Mouse (Mus musculus): ENCODE data around the gene Serhl. TPM values are rescaled to one million over a fixed set of nuclear protein-coding genes. Genes with fewer than 3 reads are reported as not detected.

Gene Serhl
- polyA plus RNA-seq, 1 experiment from 2014 or later = 54.5 TPM

DNA sequence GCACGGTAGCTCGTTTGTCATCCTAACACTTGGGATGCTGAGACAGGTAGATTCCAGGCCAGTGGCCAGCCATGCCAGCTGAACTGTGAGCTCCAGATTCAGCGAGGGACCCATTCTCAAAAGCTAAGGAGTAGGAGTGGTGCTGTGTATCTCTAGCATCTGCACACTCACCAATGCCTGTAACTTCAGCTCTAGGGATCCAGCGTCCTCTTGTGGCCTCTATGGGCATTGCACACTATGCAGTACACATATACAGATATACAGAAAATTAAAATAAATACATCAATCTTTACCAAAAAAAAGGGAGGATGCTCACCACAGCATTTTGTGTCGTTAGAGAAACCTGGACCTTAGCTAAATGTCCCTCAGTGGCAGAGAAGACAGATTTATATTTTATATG is 17.6 kb upstream of the Serhl start:
- H3K27me3 ChIP-seq (ENCODE audit: control insufficient read depth, insufficient read depth, low read length) = no peaks in the 10 kb centered on the region
- no peaks in the 10 kb centered on the region for H3K36me3 ChIP-seq (ENCODE audit: control insufficient read depth, insufficient read depth, low read length)
- WGBS = 84% methylated on average over 5 of the region's 5 CpGs
- H3K9me3 ChIP-seq (ENCODE audit: control insufficient read depth, low read length) = no peaks in the 10 kb centered on the region
- no peak overlapping the region for H3K4me2 ChIP-seq (replicated peaks; ENCODE audit: low read depth, low read length)
- no peak overlapping the region for H3K27ac ChIP-seq (ENCODE audit: low read depth, low read length)
- ATAC-seq (ENCODE audit: low FRiP score, low TSS enrichment) = no peak
- no peak overlapping the region for H3K4me3 ChIP-seq (ENCODE audit: low read length)
- peaks cover 5% of the 10 kb centered on the region for H3K4me1 ChIP-seq (ENCODE audit: control insufficient read depth, insufficient read depth, low read length)
- no peak overlapping the region for H3K9ac ChIP-seq (ENCODE audit: low read depth, low read length)

DNA sequence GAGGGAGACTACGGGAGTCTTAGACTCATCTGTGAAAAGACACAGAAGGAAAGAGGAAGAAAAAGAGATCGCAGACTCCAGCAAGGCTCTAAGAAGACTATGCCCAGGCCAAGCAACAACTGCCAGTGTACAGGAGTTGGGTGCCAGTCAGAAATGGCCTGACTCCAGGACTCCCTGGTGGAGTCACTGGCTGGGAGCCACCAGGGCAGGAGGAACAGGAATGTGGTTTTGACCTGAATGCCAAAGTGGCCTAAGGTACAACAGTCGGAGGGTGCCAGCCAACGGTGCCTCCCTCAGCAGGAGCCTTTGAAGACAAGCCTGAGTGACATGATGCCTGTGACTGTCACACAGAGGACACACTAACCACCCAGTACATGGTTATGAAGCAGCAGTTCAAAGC is 15.1 kb upstream of the Serhl start:
- peaks cover 5% of the 10 kb centered on the region for H3K4me1 ChIP-seq (ENCODE audit: control insufficient read depth, insufficient read depth, low read length)
- no peak overlapping the region for H3K27ac ChIP-seq (ENCODE audit: low read depth, low read length)
- no peak overlapping the region for H3K4me2 ChIP-seq (replicated peaks; ENCODE audit: low read depth, low read length)
- ATAC-seq (ENCODE audit: low FRiP score, low TSS enrichment) = no peak
- no peaks in the 10 kb centered on the region for H3K36me3 ChIP-seq (ENCODE audit: control insufficient read depth, insufficient read depth, low read length)
- no peaks in the 10 kb centered on the region for H3K9me3 ChIP-seq (ENCODE audit: control insufficient read depth, low read length)
- no peaks in the 10 kb centered on the region for H3K27me3 ChIP-seq (ENCODE audit: control insufficient read depth, insufficient read depth, low read length)
- 77% methylated on average over 4 of the region's 4 CpGs for WGBS
- no peak overlapping the region for H3K4me3 ChIP-seq (ENCODE audit: low read length)
- no peak overlapping the region for H3K9ac ChIP-seq (ENCODE audit: low read depth, low read length)

- Histone ChIP-seq H3K4me2 (replicated peaks; ENCODE audit: low read depth, low read length) (no peak overlapping the region), H3K27ac (ENCODE audit: low read depth, low read length) (no peak overlapping the region), H3K36me3 (ENCODE audit: control insufficient read depth, insufficient read depth, low read length) (no peaks in the 10 kb centered on the region), H3K9ac (ENCODE audit: low read depth, low read length) (no peak overlapping the region), H3K9me3 (ENCODE audit: control insufficient read depth, low read length) (no peaks in the 10 kb centered on the region), H3K27me3 (ENCODE audit: control insufficient read depth, insufficient read depth, low read length) (no peaks in the 10 kb centered on the region), H3K4me3 (ENCODE audit: low read length) (no peak overlapping the region), H3K4me1 (ENCODE audit: control insufficient read depth, insufficient read depth, low read length) (no peaks in the 10 kb centered on the region)
- 57% methylated on average over 27 of the region's 27 CpGs for WGBS
- no peak for ATAC-seq (ENCODE audit: low FRiP score, low TSS enrichment)
Observed at GRCm38 (mm10) chr15:83075607-83076525, 13.4 kb upstream of the Serhl start.

DNA sequence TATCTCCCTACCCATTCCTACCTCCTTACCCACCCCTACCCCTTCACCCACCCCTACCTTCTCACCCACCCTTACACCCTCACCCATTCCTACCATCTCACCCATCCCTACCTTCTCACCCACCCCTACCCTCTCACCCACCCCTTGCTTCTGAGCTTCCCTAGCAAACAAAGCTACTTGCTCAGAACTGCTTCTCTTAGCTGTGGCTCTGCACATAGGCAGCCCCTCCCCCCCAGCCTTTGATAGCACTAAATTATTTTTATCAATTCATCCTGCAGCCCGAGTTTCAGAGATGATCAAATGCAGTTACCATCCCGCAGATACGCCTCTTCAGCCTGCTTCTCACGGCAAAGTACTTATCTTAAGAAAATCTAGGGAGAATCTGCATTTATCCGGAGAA is 5.8 kb upstream of the Serhl start:
- no peak overlapping the region for H3K4me2 ChIP-seq (replicated peaks; ENCODE audit: low read depth, low read length)
- ATAC-seq (ENCODE audit: low FRiP score, low TSS enrichment) = no peak
- no peaks in the 10 kb centered on the region; the same call in 1 of the 2 replicates for H3K27me3 ChIP-seq (ENCODE audit: control insufficient read depth, insufficient read depth, low read length)
- no peak overlapping the region for H3K9ac ChIP-seq (ENCODE audit: low read depth, low read length)
- WGBS = 72% methylated on average over 5 of the region's 5 CpGs
- H3K36me3 ChIP-seq (ENCODE audit: control insufficient read depth, insufficient read depth, low read length) = no peaks in the 10 kb centered on the region
- no peaks in the 10 kb centered on the region for H3K9me3 ChIP-seq (ENCODE audit: control insufficient read depth, low read length)
- H3K4me1 ChIP-seq (ENCODE audit: control insufficient read depth, insufficient read depth, low read length) = no peaks in the 10 kb centered on the region
- H3K27ac ChIP-seq (ENCODE audit: low read depth, low read length) = no peak overlapping the region
- H3K4me3 ChIP-seq (ENCODE audit: low read length) = no peak overlapping the region

- Histone ChIP-seq H3K4me1 (ENCODE audit: control insufficient read depth, insufficient read depth, low read length) (no peaks in the 10 kb centered on the region), H3K9ac (ENCODE audit: low read depth, low read length) (no peak overlapping the region), H3K27ac (ENCODE audit: low read depth, low read length) (no peak overlapping the region), H3K27me3 (ENCODE audit: control insufficient read depth, insufficient read depth, low read length) (peaks cover 5% of the 10 kb centered on the region; the same call in 1 of the 2 replicates), H3K4me3 (ENCODE audit: low read length) (no peak overlapping the region), H3K4me2 (replicated peaks; ENCODE audit: low read depth, low read length) (no peak overlapping the region), H3K36me3 (ENCODE audit: control insufficient read depth, insufficient read depth, low read length) (no peaks in the 10 kb centered on the region), H3K9me3 (ENCODE audit: control insufficient read depth, low read length) (no peaks in the 10 kb centered on the region)
- no peak for ATAC-seq (ENCODE audit: low FRiP score, low TSS enrichment)
- 62% methylated on average over 13 of the region's 13 CpGs for WGBS
Observed at GRCm38 (mm10) chr15:83084022-83084640, 5.2 kb upstream of the Serhl start.

DNA sequence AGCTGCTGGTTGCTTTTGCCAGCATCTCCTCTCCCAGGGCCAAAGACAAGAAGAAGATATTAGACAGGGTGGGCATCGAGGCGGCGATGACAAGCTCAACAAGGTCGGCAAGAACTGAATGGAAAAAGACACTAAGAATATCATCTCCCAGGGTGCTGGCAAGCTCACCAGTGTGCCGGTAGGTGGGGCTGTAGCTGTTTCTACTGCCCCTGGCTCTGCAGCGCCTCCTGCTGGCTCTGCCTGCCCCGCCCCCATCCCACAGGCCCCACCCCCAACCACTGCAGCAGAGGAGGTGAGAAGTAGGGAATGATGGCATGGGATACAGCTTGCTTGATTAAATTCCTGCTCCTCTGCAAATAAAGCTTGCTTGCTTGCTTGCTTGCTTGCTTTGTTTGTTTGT is 3.4 kb upstream of the Serhl start:
- no peak overlapping the region for H3K27ac ChIP-seq (ENCODE audit: low read depth, low read length)
- 36% methylated on average over 7 of the region's 7 CpGs for WGBS
- peaks cover 10% of the 10 kb centered on the region; the same call in 1 of the 2 replicates for H3K27me3 ChIP-seq (ENCODE audit: control insufficient read depth, insufficient read depth, low read length)
- H3K4me1 ChIP-seq (ENCODE audit: control insufficient read depth, insufficient read depth, low read length) = no peaks in the 10 kb centered on the region
- H3K9ac ChIP-seq (ENCODE audit: low read depth, low read length) = no peak overlapping the region
- no peak for ATAC-seq (ENCODE audit: low FRiP score, low TSS enrichment)
- no peak overlapping the region for H3K4me2 ChIP-seq (replicated peaks; ENCODE audit: low read depth, low read length)
- no peaks in the 10 kb centered on the region for H3K36me3 ChIP-seq (ENCODE audit: control insufficient read depth, insufficient read depth, low read length)
- H3K4me3 ChIP-seq (ENCODE audit: low read length) = no peak overlapping the region
- H3K9me3 ChIP-seq (ENCODE audit: control insufficient read depth, low read length) = no peaks in the 10 kb centered on the region

DNA sequence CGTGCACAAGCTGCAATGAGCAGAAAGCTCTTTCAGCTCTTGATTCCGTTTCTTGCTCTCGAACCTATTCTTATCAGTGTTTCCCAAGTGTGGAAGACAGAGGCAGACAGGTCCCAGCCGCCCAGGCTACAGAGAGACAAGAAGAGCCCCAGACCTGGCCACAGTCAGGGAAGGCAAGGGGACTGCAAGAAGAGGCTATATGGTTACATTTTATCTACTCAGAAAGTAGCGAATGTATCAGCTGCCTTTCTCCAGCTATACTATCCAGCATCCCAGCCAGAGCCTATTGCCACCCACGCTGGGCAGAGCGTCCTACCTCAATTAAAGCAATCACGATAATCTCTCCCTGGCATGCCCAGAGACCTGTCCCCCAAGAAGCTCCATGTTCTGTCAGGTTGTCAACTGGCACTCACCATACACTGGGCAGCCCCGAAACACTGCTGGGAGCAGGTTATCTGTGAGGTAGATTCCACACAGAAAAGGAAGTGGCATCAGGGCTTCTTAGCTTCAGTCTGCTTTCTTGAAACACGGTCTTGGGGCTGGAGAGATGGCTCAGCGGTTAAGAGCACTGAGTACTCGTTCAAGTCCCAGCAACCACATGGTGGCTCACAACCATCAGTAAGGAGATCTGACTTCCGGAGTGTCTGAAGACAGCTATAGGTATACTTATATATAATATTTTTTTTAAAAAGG is 2.5 kb upstream of the Serhl start:
- no peak overlapping the region for H3K4me2 ChIP-seq (replicated peaks; ENCODE audit: low read depth, low read length)
- no peak overlapping the region for H3K9ac ChIP-seq (ENCODE audit: low read depth, low read length)
- WGBS = 87% methylated on average over 13 of the region's 13 CpGs
- H3K9me3 ChIP-seq (ENCODE audit: control insufficient read depth, low read length) = no peaks in the 10 kb centered on the region
- ATAC-seq (ENCODE audit: low FRiP score, low TSS enrichment) = no peak
- H3K27me3 ChIP-seq (ENCODE audit: control insufficient read depth, insufficient read depth, low read length) = peaks cover 10% of the 10 kb centered on the region; the same call in 1 of the 2 replicates
- H3K27ac ChIP-seq (ENCODE audit: low read depth, low read length) = no peak overlapping the region
- H3K36me3 ChIP-seq (ENCODE audit: control insufficient read depth, insufficient read depth, low read length) = no peaks in the 10 kb centered on the region
- no peak overlapping the region for H3K4me3 ChIP-seq (ENCODE audit: low read length)
- no peaks in the 10 kb centered on the region for H3K4me1 ChIP-seq (ENCODE audit: control insufficient read depth, insufficient read depth, low read length)

- no peak for ATAC-seq (ENCODE audit: low FRiP score, low TSS enrichment)
- peak overlapping the region; percentile 10; the same call in 1 of the 2 replicates for H3K4me3 ChIP-seq (ENCODE audit: low read length)
Observed at GRCm38 (mm10) chr15:83088495-83089428, 544 bp upstream of the Serhl start.

More at GRCm38 (mm10) chr15:83088495-83089428, 544 bp upstream of the Serhl start:
- H3K4me2 ChIP-seq (replicated peaks; ENCODE audit: low read depth, low read length) = peak overlapping the region; percentile 17
- H3K27ac ChIP-seq (ENCODE audit: low read depth, low read length) = no peak overlapping the region
- no peaks in the 10 kb centered on the region for H3K4me1 ChIP-seq (ENCODE audit: control insufficient read depth, insufficient read depth, low read length)
- H3K9me3 ChIP-seq (ENCODE audit: control insufficient read depth, low read length) = no peaks in the 10 kb centered on the region
- no peaks in the 10 kb centered on the region for H3K36me3 ChIP-seq (ENCODE audit: control insufficient read depth, insufficient read depth, low read length)
- H3K27me3 ChIP-seq (ENCODE audit: control insufficient read depth, insufficient read depth, low read length) = peaks cover 10% of the 10 kb centered on the region; the same call in 1 of the 2 replicates
- 6% methylated on average over 26 of the region's 27 CpGs for WGBS
- no peak overlapping the region for H3K9ac ChIP-seq (ENCODE audit: low read depth, low read length)

Data from kidney, embryonic 14.5 days (tissue).